Mouse (Mus musculus) inflammation-experienced regulatory T-cells (primary cell): Measurements from ENCODE around the gene Pramel3. TPM values are rescaled to one million over a fixed set of nuclear protein-coding genes. Genes with fewer than 3 reads are reported as not detected.

Source experiments
- polyA plus RNA-seq, 2 experiments: library from polyadenylated mRNA; unstranded; fragments of 100-300 nt; shearing (Covaris generic); gene quantifications; one replicate each; pipeline ENCODE4 v1.2.1; 2017

Pramel3 gene
- not detected for polyA plus RNA-seq

DNA sequence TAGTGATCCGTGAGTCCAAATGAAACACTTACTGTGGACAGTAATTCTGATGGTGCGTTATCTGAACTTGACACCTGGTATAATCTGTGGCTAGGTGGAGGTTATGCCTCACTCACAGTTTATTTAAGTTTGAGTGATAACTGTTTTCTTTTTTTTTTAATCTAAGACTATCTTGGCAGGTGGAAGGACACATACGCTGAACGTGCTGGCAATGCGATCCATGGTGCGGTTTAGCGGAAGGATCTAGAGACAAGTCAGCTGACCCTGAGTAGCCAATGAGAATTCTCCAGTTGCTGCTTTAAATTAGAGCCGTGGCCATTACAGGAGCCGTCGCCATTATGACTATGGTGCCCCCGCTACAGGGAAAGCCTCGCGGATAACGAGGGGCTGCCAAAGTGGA, at the start of gene Pramel3:
Gene Pramel3, plus strand, starts transcription at position 301 of the 400 bp plus-strand sequence.

Other genes starting within 250 kb of the Pramel3 start
- gene Gm15023, start 124.7 kb upstream of the Pramel3 start, polyA plus RNA-seq = under 1 TPM; 0.13 to 0.14 TPM
- not detected for gene Tceal6, start 91.6 kb upstream of the Pramel3 start, polyA plus RNA-seq
- under 1 TPM in 1 of 2 experiments, not detected in 1; 0.08 TPM for gene Gm5128, start 71.0 kb downstream of the Pramel3 start, polyA plus RNA-seq
- under 1 TPM in 1 of 2 experiments, not detected in 1; 0.08 TPM for gene Gm7903, start 131.5 kb downstream of the Pramel3 start, polyA plus RNA-seq
- gene AV320801, start 192.3 kb downstream of the Pramel3 start, polyA plus RNA-seq = under 1 TPM in 1 of 2 experiments, not detected in 1; 0.13 TPM